Mouse (Mus musculus): ENCODE results near the gene Myo15. TPM values are rescaled to one million over a fixed set of nuclear protein-coding genes. Genes with fewer than 3 reads are reported as not detected.
A peak's percentile ranks its signal among the peaks of the same experiment; 100 is the strongest.

Myo15 gene
- total RNA-seq (2012; rRNA removed) (0.03 and 0.04 TPM in 2 replicates), polyA plus RNA-seq (2012; ENCODE audit: insufficient read depth in 1 of 2, insufficient read length in 2 of 2, low read depth in 1 of 2, low replicate concordance in 2 of 2, missing spikeins in 1 of 2) (under 1 TPM in 1 of 2 experiments, not detected in 1; 0.07 TPM)

GRCm38 (mm10) chr11:60469039-60469438, at the start of gene Myo15:
Gene Myo15 (plus strand): TSS chr11:60469339.
- Histone ChIP-seq H3K36me3 (ENCODE audit: control insufficient read depth in 1 of 2, insufficient read depth in 2 of 2, low read length in 2 of 2) (peaks cover 0 to 2% of the 10 kb centered on the region in 2 experiments; a peak in 1 of 4 replicates), H3K4me3 (ENCODE audit: control insufficient read depth in 1 of 2, insufficient read depth in 1 of 2, low read depth in 2 of 2, low read length in 2 of 2) (no peak within 1 kb of the TSS), H3K79me2 (ENCODE audit: control insufficient read depth, insufficient read depth, low read length, poor library complexity) (no peaks in the 10 kb centered on the region), H3K9me3 (replicated peaks; ENCODE audit: insufficient read depth, low read length) (no peaks in the 10 kb centered on the region), H3K9ac (ENCODE audit: control insufficient read depth, low read depth, low read length, poor library complexity, severe bottlenecking) (no peak within 1 kb of the TSS), H3K27me3 (ENCODE audit: control insufficient read depth in 1 of 2, insufficient read depth in 2 of 2, low read length in 2 of 2) (no peaks in the 10 kb centered on the region), H3K4me1 (ENCODE audit: control insufficient read depth in 1 of 2, insufficient read depth in 2 of 2, low read length in 2 of 2) (no peaks in the 10 kb centered on the region), H3K27ac (ENCODE audit: control insufficient read depth, low read depth, low read length) (no peak within 1 kb of the TSS)
- TF ChIP-seq GATA1 (IDR thresholded peaks at IDR 0.05; ENCODE audit: low read depth, low read length) (no peak), HCFC1 (IDR thresholded peaks at IDR 0.05; ENCODE audit: low read depth, low read length) (no peak), CHD2 (IDR thresholded peaks at IDR 0.05; ENCODE audit: low read length) (no peak), MAFK (IDR thresholded peaks at IDR 0.05; ENCODE audit: borderline replicate concordance, low read depth, low read length) (no peak), RAD21 (IDR thresholded peaks at IDR 0.05; ENCODE audit: low read depth, low read length) (no peak), JUND (IDR thresholded peaks at IDR 0.05; ENCODE audit: low read depth, low read length) (no peak), POLR2A (IDR thresholded peaks at IDR 0.05; ENCODE audit: control insufficient read depth in 1 of 2, insufficient read depth in 1 of 2, low read depth in 1 of 2, low read length in 2 of 2, poor library complexity in 1 of 2) (no peak), MAZ (IDR thresholded peaks at IDR 0.05; ENCODE audit: low read depth, low read length) (no peak), SIN3A (IDR thresholded peaks at IDR 0.05; ENCODE audit: low read length) (no peak), MXI1 (IDR thresholded peaks at IDR 0.05; ENCODE audit: low read depth, low read length) (no peak), MEF2A (IDR thresholded peaks at IDR 0.05; ENCODE audit: extremely low read depth, insufficient replicate concordance, low read depth, low read length, poor library complexity, severe bottlenecking) (no peak), MYB (IDR thresholded peaks at IDR 0.05; ENCODE audit: low read depth, low read length) (no peak), TBP (IDR thresholded peaks at IDR 0.05; ENCODE audit: low read depth, low read length) (no peak), MYC (IDR thresholded peaks at IDR 0.05; ENCODE audit: low read depth, low read length) (no peak), USF1 (IDR thresholded peaks at IDR 0.05; ENCODE audit: low read depth, low read length) (no peak), ZC3H11A (IDR thresholded peaks at IDR 0.05; ENCODE audit: low read depth, low read length) (no peak), E2F4 (IDR thresholded peaks at IDR 0.05; ENCODE audit: borderline replicate concordance, low read depth, low read length) (no peak), ELF1 (IDR thresholded peaks at IDR 0.05; ENCODE audit: low read depth, low read length) (no peak), ZKSCAN1 (IDR thresholded peaks at IDR 0.05; ENCODE audit: low read depth, low read length) (no peak), CTCF (IDR thresholded peaks at IDR 0.05 in 2 of 3, conservative IDR thresholded peaks at IDR 0.05 in 1 of 3; ENCODE audit: control insufficient read depth in 1 of 3, insufficient read depth in 1 of 3, low read depth in 2 of 3, low read length in 3 of 3, poor library complexity in 1 of 3, severe bottlenecking in 1 of 3) (no peak)
- DNase-seq (ENCODE audit: low read depth, low spot score) = no peak

- H3K9me3 ChIP-seq (replicated peaks; ENCODE audit: insufficient read depth, low read length) = no peaks in the 10 kb centered on the region
- peak; percentile 65 for DNase-seq (ENCODE audit: low read depth, low spot score)
- TF ChIP-seq SMC3 (IDR thresholded peaks at IDR 0.05; ENCODE audit: low read depth, low read length) = peak; percentile 16; the same call in 1 of the 2 replicates
- TF ChIP-seq KAT2A (conservative IDR thresholded peaks at IDR 0.05; ENCODE audit: low read depth, low read length) = no peak
- no peak for TF ChIP-seq GATA1 (IDR thresholded peaks at IDR 0.05; ENCODE audit: low read depth, low read length)
- no peak for TF ChIP-seq POLR2A (IDR thresholded peaks at IDR 0.05; ENCODE audit: control insufficient read depth in 1 of 2, insufficient read depth in 1 of 2, low read depth in 1 of 2, low read length in 2 of 2, poor library complexity in 1 of 2)
- TF ChIP-seq ZNF384 (IDR thresholded peaks at IDR 0.05; ENCODE audit: low read depth, low read length) = peak; percentile 96
- no peak for TF ChIP-seq BHLHE40 (IDR thresholded peaks at IDR 0.05; ENCODE audit: borderline replicate concordance, low read depth, low read length)
- TF ChIP-seq USF1 (IDR thresholded peaks at IDR 0.05; ENCODE audit: low read depth, low read length) = no peak
- TF ChIP-seq ZKSCAN1 (IDR thresholded peaks at IDR 0.05; ENCODE audit: low read depth, low read length) = no peak
- peak; percentile 14 to 41 (median 15); a peak in 3 of 6 replicates for TF ChIP-seq CTCF (IDR thresholded peaks at IDR 0.05 in 2 of 3, conservative IDR thresholded peaks at IDR 0.05 in 1 of 3; ENCODE audit: control insufficient read depth in 1 of 3, insufficient read depth in 1 of 3, low read depth in 2 of 3, low read length in 3 of 3, poor library complexity in 1 of 3, severe bottlenecking in 1 of 3)
- TF ChIP-seq RAD21 (IDR thresholded peaks at IDR 0.05; ENCODE audit: low read depth, low read length) = peak; percentile 6
- TF ChIP-seq ETS1 (IDR thresholded peaks at IDR 0.05; ENCODE audit: low read depth, low read length) = no peak
- 0 out of 2 replicates have a peak, but pooled peaks have one; percentile 25 for TF ChIP-seq SIN3A (IDR thresholded peaks at IDR 0.05; ENCODE audit: low read length)
- no peak overlapping the region for H3K9ac ChIP-seq (ENCODE audit: control insufficient read depth, low read depth, low read length, poor library complexity, severe bottlenecking)
- H3K27me3 ChIP-seq (ENCODE audit: control insufficient read depth in 1 of 2, insufficient read depth in 2 of 2, low read length in 2 of 2) = no peaks in the 10 kb centered on the region
- H3K27ac ChIP-seq (ENCODE audit: control insufficient read depth, low read depth, low read length) = no peak overlapping the region
- peaks cover 4 to 15% of the 10 kb centered on the region in 2 experiments; a peak in 3 of 4 replicates for H3K4me1 ChIP-seq (ENCODE audit: control insufficient read depth in 1 of 2, insufficient read depth in 2 of 2, low read length in 2 of 2)
- no peak overlapping the region for H3K4me3 ChIP-seq (ENCODE audit: control insufficient read depth in 1 of 2, insufficient read depth in 1 of 2, low read depth in 2 of 2, low read length in 2 of 2)
- peaks cover 18% of the 10 kb centered on the region for H3K79me2 ChIP-seq (ENCODE audit: control insufficient read depth, insufficient read depth, low read length, poor library complexity)
- peaks cover 3 to 11% of the 10 kb centered on the region in 2 experiments for H3K36me3 ChIP-seq (ENCODE audit: control insufficient read depth in 1 of 2, insufficient read depth in 2 of 2, low read length in 2 of 2)
These were observed 47.0 kb upstream of the Myo15 start for GRCm38 (mm10) chr11:60422046-60422668.
